Mouse (Mus musculus) CH12.LX (cell line): ENCODE results near the gene Ifi35. TPM values are rescaled to one million over a fixed set of nuclear protein-coding genes. Genes with fewer than 3 reads are reported as not detected.
"Not testable (repeated sequence)": the region's sequence is repeated elsewhere in the genome, so short reads cannot be mapped to it uniquely, and the experiment has no call there.

Experiments used
- DNase-seq: peaks from one replicate; pipeline ENCODE4 v3.0.0-alpha.2; 2013; ENCODE audit errors: extremely low read depth
- H3K27ac ChIP-seq: 2 replicates; pipeline ENCODE4 v1.5.1; 2012; ENCODE audit warnings: low read depth, mild to moderate bottlenecking, control low read depth, moderate library complexity; ENCODE audit not compliant: insufficient read depth
- H3K27me3 ChIP-seq: replicated peaks from 2 replicates; pipeline ENCODE3; 2012; ENCODE audit warnings: inconsistent platforms
- H3K36me3 ChIP-seq, 2 experiments: replicated peaks in 1 of 2; 2 replicates each; pipeline versions ENCODE3 to v1.6.1; 2012; ENCODE audit warnings: inconsistent platforms in 1 of 2, low read length in 1 of 2, mild to moderate bottlenecking in 1 of 2, mixed read lengths in 1 of 2, moderate library complexity in 1 of 2; ENCODE audit not compliant: control insufficient read depth in 1 of 2, insufficient read depth in 1 of 2
- H3K4me1 ChIP-seq, 2 experiments: 2 replicates each; pipeline ENCODE4 v1.6.1; 2012; ENCODE audit warnings: inconsistent platforms in 1 of 2, moderate library complexity in 1 of 2; ENCODE audit not compliant: insufficient read depth in 2 of 2, control insufficient read depth in 1 of 2
- H3K4me2 ChIP-seq: 2 replicates; pipeline ENCODE4 v1.6.1; 2012; ENCODE audit warnings: low read depth, mild to moderate bottlenecking, control low read depth; ENCODE audit not compliant: poor library complexity, insufficient read depth, severe bottlenecking
- H3K4me3 ChIP-seq, 3 experiments: fragments of 150-350 bp in 1 of 3; sonication (generic) in 1 of 3; replicated peaks in 1 of 3; 2 replicates each; pipeline versions ENCODE3 to v1.5.1; 2011 to 2012; ENCODE audit warnings: low read depth in 2 of 3, low read length in 2 of 3, mild to moderate bottlenecking in 2 of 3, moderate library complexity in 2 of 3, control low read depth in 1 of 3, improper control_type of control experiment in 1 of 3, inconsistent platforms in 1 of 3, mixed read lengths in 1 of 3; ENCODE audit not compliant: poor library complexity in 1 of 3
- H3K79me2 ChIP-seq: replicated peaks from 2 replicates; pipeline ENCODE4 v1.6.1; 2012; ENCODE audit warnings: mild to moderate bottlenecking, moderate library complexity; ENCODE audit not compliant: control insufficient read depth, poor library complexity, insufficient read depth, severe bottlenecking; ENCODE audit errors: extremely low read depth
- H3K9ac ChIP-seq: 2 replicates; pipeline ENCODE4 v1.6.1; 2012; ENCODE audit warnings: low read depth, mild to moderate bottlenecking, control low read depth, moderate library complexity; ENCODE audit not compliant: insufficient read depth
- H3K9me3 ChIP-seq: replicated peaks from 2 replicates; pipeline ENCODE3; 2012; ENCODE audit warnings: low read length, inconsistent platforms, mixed read lengths
- CHD1 ChIP-seq: IDR thresholded peaks from 2 replicates; pipeline ENCODE4 v1.6.1; 2012; ENCODE audit warnings: low read depth, low read length, improper control_type of control experiment, inconsistent platforms
- ELF1 ChIP-seq: IDR thresholded peaks from 2 replicates; pipeline ENCODE4 v1.6.1; 2014; ENCODE audit warnings: low read depth, mild to moderate bottlenecking, inconsistent platforms, low read length, improper control_type of control experiment
- EP300 ChIP-seq: IDR thresholded peaks from 2 replicates; pipeline ENCODE4 v1.6.1; 2011; ENCODE audit warnings: low read length, improper control_type of control experiment
- GABPA ChIP-seq: IDR thresholded peaks from 2 replicates; pipeline ENCODE4 v1.6.1; 2012; ENCODE audit warnings: low read depth, low read length, improper control_type of control experiment, inconsistent platforms; ENCODE audit not compliant: insufficient replicate concordance
- MYC ChIP-seq: IDR thresholded peaks from 2 replicates; pipeline ENCODE4 v1.6.1; 2011; ENCODE audit warnings: low read depth, mild to moderate bottlenecking, improper control_type of control experiment, low read length
- TBP ChIP-seq: conservative IDR thresholded peaks from 2 replicates; pipeline ENCODE4 v1.6.1; 2011; ENCODE audit warnings: low read depth, low read length, improper control_type of control experiment
- TCF12 ChIP-seq: IDR thresholded peaks from 2 replicates; pipeline ENCODE4 v1.6.1; 2014; ENCODE audit warnings: low read depth, mild to moderate bottlenecking, inconsistent platforms, low read length, improper control_type of control experiment
- ZNF384 ChIP-seq: IDR thresholded peaks from 2 replicates; pipeline ENCODE4 v1.6.1; 2012; ENCODE audit warnings: low read depth, low read length, improper control_type of control experiment, inconsistent platforms
- dilution Hi-C: fragments of 300-500 bp; cut with MboI; formaldehyde crosslinking; loops from 2 replicates; pipeline ENCODE4 v1.14.3; 2020; ENCODE audit warnings: low sequenced_read_pairs; ENCODE audit not compliant: extremely low pct_unique_long_range_greater_than_20kb, extremely low pct_ligation_motif_present
- in situ Hi-C: fragments of 300-500 bp; cut with MboI; formaldehyde crosslinking; loops from 3 replicates; pipeline ENCODE4 v1.14.3; 2019; ENCODE audit warnings: low sequenced_read_pairs, low pct_ligation_motif_present, low pct_unique_long_range_greater_than_20kb, mixed read lengths
- polyA plus RNA-seq: library from polyadenylated mRNA; unstranded; fragments of >175 nt; gene quantifications from 2 replicates; pipeline ENCODE4 v1.2.1, GENCODE M21; 2012; ENCODE audit warnings: low read depth; ENCODE audit not compliant: insufficient read length
- total RNA-seq, 2 experiments: library from RNA; depleted of rRNA; stranded (reverse); fragments of 300-350 nt in 1 of 2; fragments of >200 nt in 1 of 2; gene quantifications; 2 replicates each; pipeline ENCODE4 v1.2.3; 2012 to 2014

The Ifi35 gene
- total and polyA plus RNA-seq, 3 experiments, result 49.3 to 79.1 (median 63.7) TPM

DNA sequence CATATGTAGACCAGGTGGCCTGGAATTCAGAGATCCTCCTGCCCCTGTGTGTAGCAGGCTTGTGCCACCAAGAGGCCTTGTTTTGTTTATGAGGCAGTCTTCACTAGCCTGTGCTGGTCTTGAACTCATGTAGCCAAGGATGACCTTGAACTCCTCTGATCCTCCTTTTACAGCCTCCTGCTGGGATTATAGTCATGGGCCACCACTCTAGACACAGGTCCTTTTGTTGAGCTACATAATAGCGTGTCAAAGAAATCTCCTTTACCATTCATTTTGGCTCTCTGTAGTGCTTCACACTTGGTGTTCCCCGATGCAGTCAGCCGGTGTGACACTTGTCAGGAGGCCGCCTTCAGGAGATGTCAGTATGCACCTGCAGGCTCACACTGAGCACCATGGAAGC lies 11.3 kb upstream of the Ifi35 start:
- in situ Hi-C loops (no loop called here), dilution Hi-C loops (no loop called here)
- Histone ChIP-seq H3K27ac (no peak overlapping the region), H3K4me2 (no peak overlapping the region), H3K9me3 (no peaks in the 10 kb centered on the region), H3K79me2 (no peaks in the 10 kb centered on the region), H3K27me3 (no peaks in the 10 kb centered on the region), H3K9ac (no peak overlapping the region), H3K4me3 (no peak overlapping the region), H3K36me3 (peaks cover 35 to 44% of the 10 kb centered on the region in 2 experiments), H3K4me1 (no peaks in the 10 kb centered on the region)
- TF ChIP-seq TCF12 (no peak), GABPA (no peak), ELF1 (no peak), MYC (no peak)
- DNase-seq, result no peak

DNA sequence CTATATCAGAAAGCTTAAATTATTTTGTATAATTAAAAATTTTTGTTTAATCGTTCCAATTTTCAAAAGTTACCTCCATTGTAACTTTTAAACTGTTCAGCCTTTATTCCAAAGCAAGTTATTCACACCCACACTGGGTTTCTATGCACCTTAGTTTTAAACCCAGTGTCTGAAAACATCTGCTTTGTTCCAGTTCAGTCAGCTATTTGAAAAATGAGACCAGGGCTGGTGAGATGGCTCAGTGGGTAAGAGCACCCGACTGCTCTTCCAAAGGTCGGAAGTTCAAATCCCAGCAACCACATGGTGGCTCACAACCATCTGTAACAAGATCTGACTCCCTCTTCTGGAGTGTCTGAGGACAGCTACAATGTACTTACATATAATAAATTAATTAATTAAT lies 10.2 kb upstream of the Ifi35 start:
- dilution Hi-C loops, H3K4me2 ChIP-seq, H3K27me3 ChIP-seq, H3K9me3 ChIP-seq, DNase-seq, in situ Hi-C loops, H3K27ac ChIP-seq, H3K9ac ChIP-seq, H3K79me2 ChIP-seq, H3K4me3 ChIP-seq, H3K4me1 ChIP-seq: not testable (repeated sequence)
- H3K36me3 ChIP-seq, result peaks cover 32 to 39% of the 10 kb centered on the region in 2 experiments
- peak; percentile 70; the same call in 1 of the 2 replicates for TF ChIP-seq TBP

DNA sequence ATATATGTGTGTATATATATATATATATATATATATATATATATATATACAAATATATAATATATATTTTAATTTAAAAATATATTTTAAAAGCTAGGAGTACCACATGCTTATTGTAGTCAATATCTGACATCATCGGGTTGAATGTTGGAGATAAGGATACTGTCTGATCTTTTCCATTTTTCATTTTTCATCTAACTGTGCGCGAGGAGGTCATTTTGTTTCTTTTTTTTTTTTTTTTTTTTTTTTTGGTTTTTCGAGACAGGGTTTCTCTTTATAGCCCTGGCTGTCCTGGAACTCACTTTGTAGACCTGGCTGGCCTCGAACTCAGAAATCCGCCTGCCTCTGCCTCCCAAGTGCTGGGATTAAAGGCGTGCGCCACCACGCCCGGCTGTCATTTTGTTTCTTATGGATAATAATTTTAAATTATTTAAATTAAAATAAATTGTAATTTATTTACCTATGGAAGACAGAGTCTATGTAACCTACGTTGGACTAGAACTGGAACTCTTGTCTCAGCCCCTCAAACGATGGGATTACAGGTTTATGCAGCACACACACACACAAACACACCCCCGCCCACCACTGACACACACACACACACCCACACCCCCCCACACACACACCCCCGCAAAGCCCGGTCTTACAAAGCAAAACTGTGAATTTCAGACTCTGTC lies 6.6 kb upstream of the Ifi35 start:
- H3K4me2 ChIP-seq, result peak overlapping the region; percentile 23; the same call in 1 of the 2 replicates
- H3K27ac ChIP-seq, DNase-seq, H3K9me3 ChIP-seq, in situ Hi-C loops: not testable (repeated sequence)
- H3K4me3 ChIP-seq, result peak overlapping the region; percentile 43 to 98 (median 56)
- peak; percentile 74; the same call in 1 of the 2 replicates for TF ChIP-seq CHD1
- TF ChIP-seq EP300, result peak; percentile 34; the same call in 1 of the 2 replicates
- peak; percentile 69; the same call in 1 of the 2 replicates for TF ChIP-seq ZNF384
- TF ChIP-seq, all 38 proteins: peak for 3; not testable (repeated sequence) for 35
- dilution Hi-C loops, H3K27me3 ChIP-seq: not testable (repeated sequence)
- H3K79me2 ChIP-seq, result peaks cover 32% of the 10 kb centered on the region
- H3K4me1 ChIP-seq, result peaks cover 12 to 25% of the 10 kb centered on the region in 2 experiments
- H3K36me3 ChIP-seq, result peaks cover 29 to 38% of the 10 kb centered on the region in 2 experiments
- H3K9ac ChIP-seq, result peak overlapping the region; percentile 54; the same call in 1 of the 2 replicates
